Mouse (Mus musculus) G1E (cell line): Measurements from ENCODE around the gene Siah1a. TPM values are rescaled to one million over a fixed set of nuclear protein-coding genes. Genes with fewer than 3 reads are reported as not detected.

ENCODE experiments used
- ATAC-seq: 2 replicates; pipeline ENCODE4 v1.8.0; 2016; ENCODE audit warnings: mild to moderate bottlenecking; ENCODE audit not compliant: insufficient number of reproducible peaks, poor library complexity, low FRiP score, severe bottlenecking; ENCODE audit errors: extremely low read depth
- DNase-seq: peaks from one replicate; pipeline ENCODE4 v3.0.0; 2012; ENCODE audit warnings: low spot score
- H3K27me3 ChIP-seq: 2 replicates; pipeline ENCODE4 v1.6.1; 2012; ENCODE audit warnings: mild to moderate bottlenecking, low read length, inconsistent platforms; ENCODE audit not compliant: insufficient read depth
- H3K36me3 ChIP-seq: replicated peaks from 2 replicates; pipeline ENCODE3; 2012; ENCODE audit warnings: mild to moderate bottlenecking, inconsistent platforms
- H3K4me1 ChIP-seq: 2 replicates; pipeline ENCODE4 v1.6.1; 2012; ENCODE audit warnings: low read depth, low read length, inconsistent platforms, mixed read lengths; ENCODE audit not compliant: insufficient read depth
- H3K4me3 ChIP-seq: 2 replicates; pipeline ENCODE4 v1.5.1; 2012; ENCODE audit warnings: low read depth, mild to moderate bottlenecking, inconsistent platforms, low read length, moderate library complexity, mixed read lengths
- H3K9me3 ChIP-seq: replicated peaks from 2 replicates; pipeline ENCODE4 v1.6.1; 2012; ENCODE audit warnings: inconsistent platforms
- CTCF ChIP-seq: IDR thresholded peaks from 2 replicates; pipeline ENCODE4 v1.5.1; 2012; ENCODE audit warnings: low read depth, low read length, inconsistent platforms, mixed read lengths
- GATA1 ChIP-seq: IDR thresholded peaks from 2 replicates; pipeline ENCODE4 v1.6.1; 2012; ENCODE audit warnings: borderline replicate concordance, low read length, inconsistent platforms, mixed read lengths
- GATA2 ChIP-seq: IDR thresholded peaks from 2 replicates; pipeline ENCODE4 v1.6.1; 2012; ENCODE audit warnings: low read depth, low read length, inconsistent platforms, borderline replicate concordance
- POLR2AphosphoS5 ChIP-seq: IDR thresholded peaks from 2 replicates; pipeline ENCODE4 v1.6.1; 2012; ENCODE audit warnings: low read depth, low read length, inconsistent platforms; ENCODE audit not compliant: insufficient replicate concordance
- TAL1 ChIP-seq: conservative IDR thresholded peaks from 2 replicates; pipeline ENCODE4 v1.6.1; 2012; ENCODE audit warnings: low read depth, low read length, inconsistent platforms, mixed read lengths
- polyA plus RNA-seq: library from polyadenylated mRNA; stranded (reverse); fragments of >175 nt; gene quantifications from 2 replicates; pipeline ENCODE4 v1.2.3, GENCODE M21; 2012
- total RNA-seq, 2 experiments: library from RNA; stranded (forward) in 1 of 2; stranded (reverse) in 1 of 2; fragments of 200-1000 nt in 1 of 2; fragments of >200 nt in 1 of 2; fragmentation: Nextera tagmentation in 1 of 2; gene quantifications; 2 replicates each; pipeline ENCODE4 v1.2.3; 2014 to 2017

Siah1a gene
- total and polyA plus RNA-seq, 3 experiments: 5.2 to 21.3 (median 21.0) TPM

GRCm38 (mm10) chr8:86712594-86712993 lies 33.1 kb downstream of the Siah1a start:
- DNase-seq (no peak), ATAC-seq (no peak)
- H3K4me3 ChIP-seq: no peak overlapping the region
- TF ChIP-seq POLR2AphosphoS5: no peak
- TF ChIP-seq CTCF: no peak
- TF ChIP-seq GATA1: no peak
- no peak for TF ChIP-seq TAL1
- no peak for TF ChIP-seq GATA2
- H3K4me1 ChIP-seq: peaks cover 51% of the 10 kb centered on the region
- H3K27me3 ChIP-seq: no peaks in the 10 kb centered on the region
- no peaks in the 10 kb centered on the region for H3K9me3 ChIP-seq
- peaks cover 81% of the 10 kb centered on the region for H3K36me3 ChIP-seq

DNA sequence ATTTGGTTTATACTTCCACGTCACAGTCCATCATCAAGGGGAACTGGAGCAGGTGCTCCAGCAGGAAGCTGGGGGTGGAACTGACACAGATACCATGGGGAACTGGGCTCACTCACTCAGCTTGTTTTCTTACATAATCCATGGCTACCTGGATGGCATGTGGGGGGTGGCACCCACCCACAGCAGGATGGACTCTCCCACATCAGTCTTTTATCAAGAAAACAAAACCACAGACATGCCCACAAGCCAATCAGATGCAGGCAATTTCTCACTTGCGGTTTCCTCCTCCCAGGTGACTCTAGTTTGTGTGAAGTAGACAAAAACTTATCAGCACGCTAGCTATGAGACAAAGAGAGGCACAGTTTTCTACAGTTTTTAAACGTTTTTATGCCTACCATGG lies 37.9 kb downstream of the Siah1a start:
- H3K9me3 ChIP-seq: no peaks in the 10 kb centered on the region
- peaks cover 56% of the 10 kb centered on the region for H3K4me1 ChIP-seq
- ATAC-seq (peak; percentile 92), DNase-seq (peak; percentile 54)
- H3K36me3 ChIP-seq: peaks cover 58% of the 10 kb centered on the region
- no peak overlapping the region for H3K4me3 ChIP-seq
- peak; percentile 23; the same call in 1 of the 2 replicates for TF ChIP-seq TAL1
- TF ChIP-seq CTCF: no peak
- TF ChIP-seq GATA1: no peak
- TF ChIP-seq GATA2: no peak
- TF ChIP-seq POLR2AphosphoS5: no peak
- H3K27me3 ChIP-seq: no peaks in the 10 kb centered on the region

DNA sequence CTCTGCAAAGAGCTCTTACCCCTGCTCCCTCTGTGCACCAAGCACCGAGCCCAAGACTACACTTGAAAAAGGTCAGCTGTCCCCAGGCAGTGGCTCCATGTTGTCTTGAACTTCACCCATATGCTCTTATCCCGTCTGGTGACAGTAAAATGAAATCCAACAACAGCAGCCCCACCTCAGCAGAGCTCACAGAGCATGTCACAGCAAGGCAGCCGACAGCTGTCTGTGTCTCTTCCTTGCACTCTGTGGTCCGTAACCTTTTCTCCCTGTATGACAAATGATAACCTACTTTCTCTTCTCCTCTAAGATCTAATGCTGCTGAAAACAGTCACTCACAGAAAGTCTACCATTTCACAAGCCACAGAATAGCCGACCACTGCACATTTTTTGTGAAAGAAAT lies 39.0 kb downstream of the Siah1a start:
- Histone ChIP-seq H3K27me3 (no peaks in the 10 kb centered on the region), H3K36me3 (peaks cover 52% of the 10 kb centered on the region), H3K4me3 (no peak overlapping the region), H3K4me1 (peaks cover 51% of the 10 kb centered on the region), H3K9me3 (no peaks in the 10 kb centered on the region)
- no peak for ATAC-seq
- TF ChIP-seq GATA1 (no peak), GATA2 (no peak)
- no peak for DNase-seq

- peaks cover 44% of the 10 kb centered on the region for H3K4me1 ChIP-seq
- H3K4me3 ChIP-seq: no peak overlapping the region
- H3K36me3 ChIP-seq: peaks cover 40% of the 10 kb centered on the region
- no peak for ATAC-seq
- H3K27me3 ChIP-seq: no peaks in the 10 kb centered on the region
- no peak for DNase-seq
- no peaks in the 10 kb centered on the region for H3K9me3 ChIP-seq
- TF ChIP-seq GATA2 (no peak), GATA1 (no peak), TAL1 (no peak), POLR2AphosphoS5 (no peak), CTCF (no peak)
Observed at GRCm38 (mm10) chr8:86705317-86705716, 40.4 kb downstream of the Siah1a start.

DNA sequence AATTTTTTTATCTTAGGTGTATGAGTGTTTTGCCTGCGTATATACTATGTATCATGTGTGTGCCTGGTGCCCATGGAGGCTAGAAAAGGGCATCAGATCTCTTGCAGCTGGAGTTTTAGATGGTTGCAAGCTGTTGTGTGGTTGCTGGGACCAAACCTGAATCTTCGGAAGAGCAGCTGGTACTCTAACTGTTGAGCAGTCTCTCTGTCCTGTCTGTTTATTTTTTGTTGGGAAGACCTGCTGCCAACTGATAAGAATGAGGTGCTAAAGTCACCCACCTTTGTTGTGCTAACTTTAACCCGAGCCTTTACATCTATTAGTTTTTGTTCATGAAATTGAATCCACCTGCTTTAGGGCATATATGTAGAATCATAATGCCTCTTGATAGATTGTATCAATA lies 43.3 kb downstream of the Siah1a start:
- H3K9me3 ChIP-seq: no peaks in the 10 kb centered on the region
- H3K4me1 ChIP-seq: peaks cover 31% of the 10 kb centered on the region
- H3K27me3 ChIP-seq: no peaks in the 10 kb centered on the region
- DNase-seq (no peak), ATAC-seq (peak; percentile 28; the same call in 1 of the 2 replicates)
- peaks cover 39% of the 10 kb centered on the region for H3K36me3 ChIP-seq
- TF ChIP-seq TAL1: peak; percentile 20; the same call in 1 of the 2 replicates
- TF ChIP-seq POLR2AphosphoS5: no peak
- H3K4me3 ChIP-seq: no peak overlapping the region

DNA sequence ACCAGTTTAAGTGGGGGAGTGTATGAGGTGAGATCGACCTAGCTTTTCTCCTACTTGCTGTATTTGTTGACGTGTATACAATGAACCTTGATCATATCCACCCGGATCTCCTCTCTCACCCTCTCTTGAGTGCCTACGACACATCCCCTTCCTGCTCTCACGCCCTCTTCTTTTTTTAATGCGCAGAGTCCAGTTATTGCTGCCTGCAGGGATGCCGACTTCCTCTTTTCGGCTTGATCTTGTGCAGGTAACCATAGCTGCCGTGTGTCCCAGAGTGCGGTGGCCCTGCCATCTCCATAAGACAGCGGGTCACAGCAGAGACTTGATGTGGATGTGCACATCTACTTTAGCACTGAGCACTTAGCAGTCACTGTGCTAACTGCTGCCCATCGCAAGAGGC lies 46.3 kb downstream of the Siah1a start:
- no peak overlapping the region for H3K4me3 ChIP-seq
- no peaks in the 10 kb centered on the region for H3K9me3 ChIP-seq
- no peak for ATAC-seq
- peaks cover 46% of the 10 kb centered on the region for H3K36me3 ChIP-seq
- no peak for DNase-seq
- no peaks in the 10 kb centered on the region for H3K27me3 ChIP-seq
- peaks cover 15% of the 10 kb centered on the region for H3K4me1 ChIP-seq
- TF ChIP-seq GATA1: no peak
- no peak for TF ChIP-seq TAL1
- no peak for TF ChIP-seq CTCF
- no peak for TF ChIP-seq POLR2AphosphoS5
- no peak for TF ChIP-seq GATA2

GRCm38 (mm10) chr8:86698811-86699421 lies 46.8 kb downstream of the Siah1a start:
- peaks cover 15% of the 10 kb centered on the region for H3K4me1 ChIP-seq
- ATAC-seq (no peak), DNase-seq (no peak)
- TF ChIP-seq CTCF (no peak), TAL1 (no peak), GATA1 (no peak), GATA2 (no peak), POLR2AphosphoS5 (no peak)
- H3K9me3 ChIP-seq: no peaks in the 10 kb centered on the region
- peaks cover 49% of the 10 kb centered on the region for H3K36me3 ChIP-seq
- H3K27me3 ChIP-seq: no peaks in the 10 kb centered on the region
- H3K4me3 ChIP-seq: no peak overlapping the region
